Mouse (Mus musculus) stomach, postnatal 0 days (tissue): ENCODE data around the gene Trim44. TPM values are rescaled to one million over a fixed set of nuclear protein-coding genes. Genes with fewer than 3 reads are reported as not detected.

Experiments
- ATAC-seq: fragments of 200-750 bp; cut with Nextera tagmentation; 2 replicates; pipeline ENCODE4 v1.8.0; 2017; ENCODE audit not compliant: low FRiP score, low TSS enrichment
- DNase-seq: peaks from one replicate; pipeline ENCODE4 v3.0.0-alpha.2; 2016; ENCODE audit warnings: low spot score
- H3K27ac ChIP-seq: fragments of 300-500 bp; sonication (generic); replicated peaks from 2 replicates; pipeline ENCODE4 v1.5.1; 2014; ENCODE audit warnings: mild to moderate bottlenecking, control low read depth
- H3K27me3 ChIP-seq: fragments of 300-500 bp; sonication (generic); 2 replicates; pipeline ENCODE4 v1.6.1; 2014; ENCODE audit warnings: low read length; ENCODE audit not compliant: control insufficient read depth, insufficient read depth
- H3K36me3 ChIP-seq: fragments of 300-500 bp; sonication (generic); 2 replicates; pipeline ENCODE4 v1.6.1; 2014; ENCODE audit warnings: low read length, mixed read lengths; ENCODE audit not compliant: control insufficient read depth, insufficient read depth
- H3K4me1 ChIP-seq: fragments of 300-500 bp; sonication (generic); replicated peaks from 2 replicates; pipeline ENCODE4 v1.6.1; 2014; ENCODE audit warnings: antibody characterized with exemption; ENCODE audit not compliant: control insufficient read depth, insufficient read depth
- H3K4me2 ChIP-seq: fragments of 300-500 bp; sonication (generic); replicated peaks from 2 replicates; pipeline ENCODE4 v1.6.1; 2014; ENCODE audit warnings: low read depth, mild to moderate bottlenecking, control low read depth, moderate library complexity
- H3K4me3 ChIP-seq: fragments of 300-500 bp; sonication (generic); 2 replicates; pipeline ENCODE4 v1.5.1; 2014; ENCODE audit warnings: low read depth, low read length, control low read depth
- H3K9ac ChIP-seq: fragments of 300-500 bp; sonication (generic); 2 replicates; pipeline ENCODE4 v1.6.1; 2014; ENCODE audit warnings: mild to moderate bottlenecking, low read length, control low read depth, mixed read lengths
- H3K9me3 ChIP-seq: fragments of 300-500 bp; sonication (generic); 2 replicates; pipeline ENCODE4 v1.6.1; 2016; ENCODE audit warnings: low read length; ENCODE audit not compliant: control insufficient read depth
- CTCF ChIP-seq: IDR thresholded peaks from 2 replicates; pipeline ENCODE4 v1.5.1; 2016; ENCODE audit warnings: antibody characterized with exemption, low read depth, mild to moderate bottlenecking, moderate library complexity
- EP300 ChIP-seq: optimal IDR thresholded peaks from 2 replicates; pipeline ENCODE3; 2016; ENCODE audit warnings: antibody characterized with exemption
- WGBS: fragments of 180-500 bp; shearing (Covaris S2); extraction: QIAGEN DNeasy Blood & Tissue Kit; methylation state at CpG from one replicate; pipeline ENCODE4 v1.1.7; 2014; 5-methylcytosine and 5-hydroxymethylcytosine counted together
- polyA plus RNA-seq: library from polyadenylated mRNA; unstranded; fragments of >200 nt; fragmentation: Nextera tagmentation; extraction: Ambion mirVana; gene quantifications from 2 replicates; pipeline ENCODE4 v1.2.1, GENCODE M21; 2015

Gene Trim44
- polyA plus RNA-seq, 1 experiment from 2014 or later: 10.1 TPM

DNA sequence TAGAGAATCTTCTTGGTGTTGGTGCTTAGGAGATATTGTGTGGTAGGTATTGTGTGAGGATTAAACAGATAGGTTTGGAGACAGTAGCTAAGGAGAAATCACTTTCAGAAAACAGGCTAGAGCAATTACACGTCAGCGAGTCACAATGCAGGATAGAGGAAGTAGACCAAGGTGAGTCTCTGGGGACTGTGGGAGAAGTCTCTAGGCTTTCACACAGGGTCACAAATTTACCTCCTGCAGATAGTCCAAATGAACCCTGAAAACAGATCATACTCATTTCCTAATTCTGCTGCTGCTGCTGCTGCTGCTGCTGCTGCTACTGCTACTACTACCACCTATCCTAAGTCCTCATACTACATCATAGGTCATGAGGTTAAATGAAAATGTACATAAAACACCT is 66.2 kb downstream of the Trim44 start:
- H3K27me3 ChIP-seq: no peaks in the 10 kb centered on the region
- no peak for DNase-seq
- no peaks in the 10 kb centered on the region for H3K9me3 ChIP-seq
- H3K4me2 ChIP-seq: no peak overlapping the region
- TF ChIP-seq CTCF (no peak), EP300 (no peak)
- ATAC-seq: no peak
- no peak overlapping the region for H3K9ac ChIP-seq
- H3K4me3 ChIP-seq: no peak overlapping the region
- WGBS: 82% methylated on average over 2 of the region's 2 CpGs
- H3K36me3 ChIP-seq: no peaks in the 10 kb centered on the region
- no peak overlapping the region for H3K27ac ChIP-seq
- H3K4me1 ChIP-seq: no peaks in the 10 kb centered on the region

DNA sequence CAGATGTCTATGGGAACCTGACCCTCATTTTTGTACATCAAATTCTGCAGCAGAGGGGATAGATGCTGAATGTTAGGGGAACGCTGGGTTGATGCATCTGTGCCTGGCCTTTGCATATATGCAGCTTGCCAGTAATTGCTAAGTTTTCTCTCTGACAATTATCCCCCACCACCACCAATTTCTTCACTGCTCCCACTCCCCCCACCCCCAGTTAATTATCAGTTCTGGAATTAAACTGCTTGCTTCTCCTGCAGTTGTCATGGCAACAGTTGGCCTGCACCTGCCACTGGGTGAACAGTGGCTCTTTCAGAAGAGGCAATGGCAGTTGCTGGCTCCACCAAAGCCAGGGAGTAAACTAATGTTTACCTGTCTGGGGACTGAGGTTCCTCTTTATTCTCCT is 70.8 kb downstream of the Trim44 start:
- TF ChIP-seq EP300 (no peak), CTCF (no peak)
- Histone ChIP-seq H3K9ac (no peak overlapping the region), H3K4me1 (no peaks in the 10 kb centered on the region), H3K27me3 (no peaks in the 10 kb centered on the region), H3K27ac (no peak overlapping the region), H3K4me2 (no peak overlapping the region), H3K4me3 (no peak overlapping the region), H3K36me3 (no peaks in the 10 kb centered on the region; the same call in 1 of the 2 replicates), H3K9me3 (no peaks in the 10 kb centered on the region)
- no peak for DNase-seq
- 100% methylated on average over 1 of the region's 1 CpGs for WGBS
- ATAC-seq: no peak

- no peak overlapping the region for H3K27ac ChIP-seq
- no peak overlapping the region for H3K4me3 ChIP-seq
- H3K27me3 ChIP-seq: no peaks in the 10 kb centered on the region
- no peaks in the 10 kb centered on the region; the same call in 1 of the 2 replicates for H3K36me3 ChIP-seq
- no peak overlapping the region for H3K9ac ChIP-seq
- no peak overlapping the region for H3K4me2 ChIP-seq
- no peak for DNase-seq
- TF ChIP-seq CTCF (no peak), EP300 (no peak)
- H3K4me1 ChIP-seq: no peaks in the 10 kb centered on the region
- H3K9me3 ChIP-seq: no peaks in the 10 kb centered on the region
- ATAC-seq: no peak
- 72% methylated on average over 2 of the region's 2 CpGs for WGBS
These were observed 75.7 kb downstream of the Trim44 start for GRCm38 (mm10) chr2:102331932-102332331.

DNA sequence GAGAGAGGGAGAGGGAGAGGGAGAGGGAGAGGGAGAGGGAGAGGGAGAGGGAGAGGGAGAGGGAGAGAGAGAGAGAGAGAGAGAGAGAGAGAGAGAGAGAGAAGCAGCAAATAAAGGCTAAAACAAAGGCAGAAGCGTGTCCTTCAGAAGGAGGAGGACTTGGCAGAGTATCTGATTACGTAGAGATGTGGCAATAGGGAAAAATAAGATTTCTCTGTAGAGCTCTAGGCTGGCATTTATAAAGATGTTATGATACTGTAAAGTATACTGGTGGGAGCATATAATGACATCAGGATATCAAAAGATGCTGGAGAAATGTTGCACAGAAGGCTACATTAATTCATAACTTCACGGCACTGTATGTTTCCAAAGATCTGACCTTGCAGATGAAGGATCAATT is 76.5 kb downstream of the Trim44 start:
- no peaks in the 10 kb centered on the region for H3K9me3 ChIP-seq
- H3K27ac ChIP-seq: no peak overlapping the region
- no peak overlapping the region for H3K9ac ChIP-seq
- no peaks in the 10 kb centered on the region for H3K27me3 ChIP-seq
- DNase-seq (no peak), ATAC-seq (no peak)
- no peaks in the 10 kb centered on the region; the same call in 1 of the 2 replicates for H3K36me3 ChIP-seq
- H3K4me2 ChIP-seq: no peak overlapping the region
- no peaks in the 10 kb centered on the region for H3K4me1 ChIP-seq
- no peak overlapping the region for H3K4me3 ChIP-seq
- TF ChIP-seq CTCF (no peak), EP300 (no peak)
- 83% methylated on average over 3 of the region's 3 CpGs for WGBS

DNA sequence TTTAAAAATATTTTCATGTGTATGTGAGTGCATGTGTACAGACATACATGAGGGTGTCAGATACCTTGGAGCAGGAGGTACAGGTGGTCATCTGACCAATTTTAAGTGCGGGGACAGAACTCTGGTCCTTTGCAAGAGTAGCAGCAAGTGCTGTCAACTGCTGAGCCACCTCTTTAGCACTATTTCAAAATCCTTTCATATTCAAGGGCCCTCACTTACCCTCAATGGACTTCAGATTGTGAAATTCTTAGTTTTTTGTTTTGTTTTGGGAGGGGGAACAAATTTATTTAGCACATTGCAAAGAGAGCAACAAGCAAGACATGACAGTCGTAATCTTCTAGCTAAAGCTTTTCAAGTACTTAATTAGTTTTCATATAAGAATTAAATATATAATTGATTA is 81.7 kb downstream of the Trim44 start:
- 96% methylated on average over 2 of the region's 2 CpGs for WGBS
- no peak overlapping the region for H3K27ac ChIP-seq
- H3K9ac ChIP-seq: no peak overlapping the region
- no peaks in the 10 kb centered on the region for H3K36me3 ChIP-seq
- no peak for TF ChIP-seq EP300
- TF ChIP-seq CTCF: no peak
- H3K27me3 ChIP-seq: no peaks in the 10 kb centered on the region
- DNase-seq: no peak
- H3K9me3 ChIP-seq: no peaks in the 10 kb centered on the region
- H3K4me1 ChIP-seq: no peaks in the 10 kb centered on the region
- no peak overlapping the region for H3K4me2 ChIP-seq
- H3K4me3 ChIP-seq: no peak overlapping the region
- ATAC-seq: no peak

GRCm38 (mm10) chr2:102324336-102324735 is 83.3 kb downstream of the Trim44 start:
- Histone ChIP-seq H3K4me1 (no peaks in the 10 kb centered on the region), H3K9me3 (no peaks in the 10 kb centered on the region), H3K27me3 (no peaks in the 10 kb centered on the region), H3K4me2 (no peak overlapping the region), H3K4me3 (no peak overlapping the region), H3K27ac (no peak overlapping the region), H3K9ac (no peak overlapping the region), H3K36me3 (no peaks in the 10 kb centered on the region)
- no peak for TF ChIP-seq EP300
- no peak for TF ChIP-seq CTCF
- ATAC-seq (no peak), DNase-seq (no peak)
